ENCODE assay signal across 8 mouse cellular contexts in genomic region chr9:77910270-77911240, GRCm38 (mm10). TPM values are rescaled to one million over a fixed set of nuclear protein-coding genes. Genes with fewer than 3 reads are reported as not detected.
DNase-seq lines count a peak whose midpoint lies in the region; ATAC-seq and TF ChIP-seq lines count a peak whose summit lies in the region.

No protein-coding gene starts in this region.

- no peaks in the 10 kb centered on the region for H3K36me3 ChIP-seq in embryonic facial prominence, embryonic 15.5 days
- no peaks in the 10 kb centered on the region for H3K36me3 ChIP-seq in limb, embryonic 13.5 days
- H3K36me3 ChIP-seq in midbrain, embryonic 15.5 days (replicated peaks): no peaks in the 10 kb centered on the region

- peak overlapping the region; percentile 63 for H3K4me2 ChIP-seq in embryonic facial prominence, embryonic 15.5 days (replicated peaks)
- peak overlapping the region; percentile 63 for H3K4me2 ChIP-seq in limb, embryonic 13.5 days (replicated peaks)
- H3K4me2 ChIP-seq in midbrain, embryonic 15.5 days: peak overlapping the region; percentile 49

- TF ChIP-seq CTCF in bone marrow macrophage, adult 2 months (IDR thresholded peaks at IDR 0.05; ENCODE audit: low read depth, low read length): no peak

- H3K27ac ChIP-seq in bone marrow macrophage, adult 2 months (ENCODE audit: insufficient read depth, low read depth, low read length): peak overlapping the region; percentile 97
- H3K27ac ChIP-seq in embryonic facial prominence, embryonic 15.5 days (replicated peaks): peak overlapping the region; percentile 96
- H3K27ac ChIP-seq in limb, embryonic 13.5 days: peak overlapping the region; percentile 92
- H3K27ac ChIP-seq in midbrain, embryonic 15.5 days: peak overlapping the region; percentile 84

- H3K9ac ChIP-seq in embryonic facial prominence, embryonic 15.5 days: peak overlapping the region; percentile 62
- peak overlapping the region; percentile 72 for H3K9ac ChIP-seq in limb, embryonic 13.5 days
- H3K9ac ChIP-seq in midbrain, embryonic 15.5 days: peak overlapping the region; percentile 71

- no peaks in the 10 kb centered on the region for H3K27me3 ChIP-seq in embryonic facial prominence, embryonic 15.5 days
- H3K27me3 ChIP-seq in limb, embryonic 13.5 days: no peaks in the 10 kb centered on the region
- no peaks in the 10 kb centered on the region for H3K27me3 ChIP-seq in midbrain, embryonic 15.5 days (replicated peaks)

- peak; percentile 100 for ATAC-seq in embryonic facial prominence, embryonic 15.5 days (ENCODE audit: insufficient number of reproducible peaks, low FRiP score, low TSS enrichment, low read depth)
- ATAC-seq in limb, embryonic 13.5 days (ENCODE audit: low FRiP score, low read depth): peak; percentile 98
- ATAC-seq in midbrain, embryonic 15.5 days (replicated peaks): peak; percentile 97

- H3K4me1 ChIP-seq in bone marrow macrophage, adult 2 months (ENCODE audit: control insufficient read depth, insufficient read depth, low read length): peaks cover 17% of the 10 kb centered on the region
- H3K4me1 ChIP-seq in embryonic facial prominence, embryonic 15.5 days: peaks cover 11% of the 10 kb centered on the region
- H3K4me1 ChIP-seq in limb, embryonic 13.5 days: peaks cover 16% of the 10 kb centered on the region
- H3K4me1 ChIP-seq in midbrain, embryonic 15.5 days: peaks cover 11% of the 10 kb centered on the region

- TF ChIP-seq POLR2A in bone marrow macrophage, adult 2 months (IDR thresholded peaks at IDR 0.05; ENCODE audit: borderline replicate concordance, low read depth, low read length): no peak

- peak overlapping the region; percentile 82 for H3K4me3 ChIP-seq in bone marrow macrophage, adult 2 months (ENCODE audit: insufficient read depth, low read length)
- H3K4me3 ChIP-seq in embryonic facial prominence, embryonic 15.5 days (replicated peaks): peak overlapping the region; percentile 71
- peak overlapping the region; percentile 58 for H3K4me3 ChIP-seq in limb, embryonic 13.5 days
- peak overlapping the region; percentile 49 for H3K4me3 ChIP-seq in midbrain, embryonic 15.5 days

- under 1% methylated on average over 68 of the region's 68 CpGs for WGBS in embryonic facial prominence, embryonic 15.5 days
- WGBS in limb, embryonic 13.5 days: under 1% methylated on average over 61 of the region's 68 CpGs
- WGBS in midbrain, embryonic 15.5 days: under 1% methylated on average over 68 of the region's 68 CpGs

- H3K9me3 ChIP-seq in embryonic facial prominence, embryonic 15.5 days (replicated peaks): no peaks in the 10 kb centered on the region
- no peaks in the 10 kb centered on the region for H3K9me3 ChIP-seq in limb, embryonic 13.5 days
- no peaks in the 10 kb centered on the region for H3K9me3 ChIP-seq in midbrain, embryonic 15.5 days

- DNase-seq in A20 (ENCODE audit: low read depth, low spot score): peak; percentile 96
- peak; percentile 96 to 97 for DNase-seq in heart, adult 9 months (ENCODE audit: low spot score in 2 of 2)
- peak; percentile 96 for DNase-seq in kidney, adult 9 months
- DNase-seq in spleen, adult 18-20 months: peak; percentile 90 to 93

RNA-seq across cellular contexts. Expression of gene Elovl5, which starts 6.6 kb away (rescaled TPM):
- 52.2 and 56.9 TPM in 2 replicates for polyA plus RNA-seq in bone marrow macrophage, adult 2 months (2012; ENCODE audit: insufficient read depth, insufficient read length, missing spikeins)
- polyA plus RNA-seq in embryonic facial prominence, embryonic 15.5 days (2015; fragmentation: Nextera tagmentation; extraction: Ambion mirVana): 57.8 and 62.8 TPM in 2 replicates
- 72.3 and 75.5 TPM in 2 replicates for polyA plus RNA-seq in limb, embryonic 13.5 days (2015; fragmentation: Nextera tagmentation; extraction: Ambion mirVana)
- polyA plus RNA-seq in midbrain, embryonic 15.5 days (2015; fragmentation: Nextera tagmentation; extraction: Ambion mirVana): 58.7 and 62.0 TPM in 2 replicates

Comparison
In these comparisons a context has a peak if more than half of its experiments do, and no peak if none do; other contexts are left out.
1. Peak in every context shown above with its lines: DNase-seq, ATAC-seq, H3K4me3 ChIP-seq and H3K27ac ChIP-seq.